Mouse (Mus musculus): Measurements from ENCODE around the gene Tfcp2. TPM values are rescaled to one million over a fixed set of nuclear protein-coding genes. Genes with fewer than 3 reads are reported as not detected.

The Tfcp2 gene
- polyA plus RNA-seq, 1 experiment from 2014 or later: 22.3 TPM

DNA sequence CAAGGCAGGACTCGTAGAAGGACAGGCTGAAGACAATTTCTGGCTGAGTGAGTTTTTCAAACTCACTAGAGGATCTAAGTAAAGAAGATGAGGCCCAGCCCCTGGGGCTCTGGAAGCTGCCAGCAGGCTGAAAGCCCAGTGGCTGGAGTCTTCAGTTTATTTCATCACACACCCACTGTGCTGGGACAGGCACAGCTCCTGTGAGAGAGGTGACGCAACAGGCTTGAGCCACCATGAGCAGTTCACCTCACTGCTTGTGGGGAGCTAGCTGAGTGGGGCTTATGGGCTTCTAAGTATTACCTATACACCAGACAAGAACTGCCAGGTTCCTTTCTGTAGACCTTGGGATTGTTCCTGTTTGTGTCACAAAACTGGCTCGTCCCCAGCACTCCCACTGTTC lies 66.2 kb downstream of the Tfcp2 start:
- H3K4me1 ChIP-seq (replicated peaks; ENCODE audit: control insufficient read depth, insufficient read depth, low read length): peaks cover 14% of the 10 kb centered on the region
- H3K4me3 ChIP-seq (ENCODE audit: low read length): no peak overlapping the region
- H3K4me2 ChIP-seq (ENCODE audit: low read depth, low read length): no peak overlapping the region
- no peak overlapping the region for H3K9ac ChIP-seq (ENCODE audit: low read length)
- ATAC-seq (ENCODE audit: low read depth): no peak
- H3K9me3 ChIP-seq (ENCODE audit: control insufficient read depth, low read length): no peaks in the 10 kb centered on the region
- 70% methylated on average over 3 of the region's 3 CpGs for WGBS
- peaks cover 24% of the 10 kb centered on the region for H3K36me3 ChIP-seq (ENCODE audit: control insufficient read depth, insufficient read depth, low read length)
- H3K27me3 ChIP-seq (ENCODE audit: control insufficient read depth, insufficient read depth, low read depth, low read length): no peaks in the 10 kb centered on the region
- no peak overlapping the region for H3K27ac ChIP-seq (ENCODE audit: low read length)

- Histone ChIP-seq H3K4me2 (ENCODE audit: low read depth, low read length) (no peak overlapping the region), H3K27ac (ENCODE audit: low read length) (no peak overlapping the region)
Observed at GRCm38 (mm10) chr15:100478925-100479324, 72.9 kb downstream of the Tfcp2 start.

DNA sequence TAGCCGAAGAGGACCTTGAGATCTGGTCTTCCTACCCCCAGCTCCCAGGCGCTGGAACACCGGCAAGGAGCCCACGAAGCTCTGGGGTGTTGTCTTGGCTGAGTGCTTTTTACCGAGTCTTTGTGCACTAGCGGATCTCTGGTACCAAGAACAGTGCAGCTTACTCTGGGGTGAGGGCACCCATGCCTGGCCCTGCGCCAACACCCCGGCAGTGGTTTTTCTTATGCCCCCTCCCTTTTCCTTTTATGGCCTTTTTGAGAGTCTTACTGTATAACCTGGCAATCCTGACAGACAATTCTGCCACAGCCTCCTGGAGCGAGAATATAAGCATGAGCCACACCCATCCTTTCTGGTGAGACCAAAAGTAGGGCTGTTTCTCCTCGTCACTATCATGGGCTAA lies 73.5 kb downstream of the Tfcp2 start:
- H3K4me2 ChIP-seq (ENCODE audit: low read depth, low read length): no peak overlapping the region
- no peaks in the 10 kb centered on the region for H3K4me1 ChIP-seq (replicated peaks; ENCODE audit: control insufficient read depth, insufficient read depth, low read length)
- 75% methylated on average over 10 of the region's 10 CpGs for WGBS
- H3K27me3 ChIP-seq (ENCODE audit: control insufficient read depth, insufficient read depth, low read depth, low read length): no peaks in the 10 kb centered on the region
- peaks cover 33% of the 10 kb centered on the region for H3K36me3 ChIP-seq (ENCODE audit: control insufficient read depth, insufficient read depth, low read length)
- ATAC-seq (ENCODE audit: low read depth): no peak
- H3K27ac ChIP-seq (ENCODE audit: low read length): no peak overlapping the region
- no peak overlapping the region for H3K4me3 ChIP-seq (ENCODE audit: low read length)
- H3K9ac ChIP-seq (ENCODE audit: low read length): no peak overlapping the region
- no peaks in the 10 kb centered on the region for H3K9me3 ChIP-seq (ENCODE audit: control insufficient read depth, low read length)

More at GRCm38 (mm10) chr15:100478925-100479324, 72.9 kb downstream of the Tfcp2 start:
- no peak for ATAC-seq (ENCODE audit: low read depth)
- WGBS: 85% methylated on average over 4 of the region's 4 CpGs
- H3K4me3 ChIP-seq (ENCODE audit: low read length): no peak overlapping the region
- no peaks in the 10 kb centered on the region for H3K27me3 ChIP-seq (ENCODE audit: control insufficient read depth, insufficient read depth, low read depth, low read length)
- peaks cover 34% of the 10 kb centered on the region for H3K36me3 ChIP-seq (ENCODE audit: control insufficient read depth, insufficient read depth, low read length)
- H3K9ac ChIP-seq (ENCODE audit: low read length): no peak overlapping the region
- no peaks in the 10 kb centered on the region for H3K9me3 ChIP-seq (ENCODE audit: control insufficient read depth, low read length)
- H3K4me1 ChIP-seq (replicated peaks; ENCODE audit: control insufficient read depth, insufficient read depth, low read length): no peaks in the 10 kb centered on the region

- no peaks in the 10 kb centered on the region for H3K27me3 ChIP-seq (ENCODE audit: control insufficient read depth, insufficient read depth, low read depth, low read length)
- H3K36me3 ChIP-seq (ENCODE audit: control insufficient read depth, insufficient read depth, low read length): peaks cover 24% of the 10 kb centered on the region
- ATAC-seq (ENCODE audit: low read depth): no peak
- no peaks in the 10 kb centered on the region for H3K9me3 ChIP-seq (ENCODE audit: control insufficient read depth, low read length)
- H3K4me1 ChIP-seq (replicated peaks; ENCODE audit: control insufficient read depth, insufficient read depth, low read length): peaks cover 9% of the 10 kb centered on the region
- no peak overlapping the region for H3K27ac ChIP-seq (ENCODE audit: low read length)
- H3K4me3 ChIP-seq (ENCODE audit: low read length): no peak overlapping the region
- no peak overlapping the region for H3K4me2 ChIP-seq (ENCODE audit: low read depth, low read length)
- no peak overlapping the region for H3K9ac ChIP-seq (ENCODE audit: low read length)
- 74% methylated on average over 7 of the region's 7 CpGs for WGBS
Observed at GRCm38 (mm10) chr15:100473926-100474503, 77.8 kb downstream of the Tfcp2 start.

DNA sequence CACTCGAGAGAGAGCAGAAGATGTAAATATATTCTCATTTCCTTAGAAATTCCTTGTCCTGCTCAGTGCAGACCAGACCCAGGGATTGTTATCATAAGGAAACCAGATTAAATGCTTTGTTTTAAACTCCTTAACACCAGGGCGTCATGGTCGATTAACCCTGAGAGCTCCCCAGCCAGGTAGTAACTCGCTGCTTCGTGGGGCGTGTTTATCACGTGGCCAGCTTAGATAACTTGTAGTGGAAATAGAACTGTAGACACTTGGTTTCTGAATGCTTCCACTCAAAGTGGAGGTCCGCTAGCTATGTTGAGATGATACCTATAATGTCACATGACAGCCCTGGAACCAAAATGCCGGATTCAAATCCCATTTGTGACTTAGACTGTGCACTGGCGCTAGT lies 81.8 kb downstream of the Tfcp2 start:
- Histone ChIP-seq H3K4me2 (ENCODE audit: low read depth, low read length) (peak overlapping the region; percentile 97), H3K4me3 (ENCODE audit: low read length) (peak overlapping the region; percentile 85), H3K9me3 (ENCODE audit: control insufficient read depth, low read length) (no peaks in the 10 kb centered on the region), H3K4me1 (replicated peaks; ENCODE audit: control insufficient read depth, insufficient read depth, low read length) (peaks cover 14% of the 10 kb centered on the region), H3K27ac (ENCODE audit: low read length) (no peak overlapping the region), H3K9ac (ENCODE audit: low read length) (no peak overlapping the region), H3K27me3 (ENCODE audit: control insufficient read depth, insufficient read depth, low read depth, low read length) (no peaks in the 10 kb centered on the region), H3K36me3 (ENCODE audit: control insufficient read depth, insufficient read depth, low read length) (peaks cover 7% of the 10 kb centered on the region)
- 48% methylated on average over 10 of the region's 10 CpGs for WGBS
- no peak for ATAC-seq (ENCODE audit: low read depth)

GRCm38 (mm10) chr15:100469189-100469545 lies 82.6 kb downstream of the Tfcp2 start:
- Histone ChIP-seq H3K4me3 (ENCODE audit: low read length) (peak overlapping the region; percentile 85), H3K4me1 (replicated peaks; ENCODE audit: control insufficient read depth, insufficient read depth, low read length) (peaks cover 14% of the 10 kb centered on the region), H3K27me3 (ENCODE audit: control insufficient read depth, insufficient read depth, low read depth, low read length) (no peaks in the 10 kb centered on the region), H3K9me3 (ENCODE audit: control insufficient read depth, low read length) (no peaks in the 10 kb centered on the region), H3K9ac (ENCODE audit: low read length) (peak overlapping the region; percentile 87), H3K27ac (ENCODE audit: low read length) (peak overlapping the region; percentile 29; the same call in 1 of the 2 replicates), H3K4me2 (ENCODE audit: low read depth, low read length) (peak overlapping the region; percentile 97), H3K36me3 (ENCODE audit: control insufficient read depth, insufficient read depth, low read length) (peaks cover 7% of the 10 kb centered on the region)
- no peak; the same call in 1 of the 2 replicates for ATAC-seq (ENCODE audit: low read depth)
- under 1% methylated on average over 19 of the region's 19 CpGs for WGBS

DNA sequence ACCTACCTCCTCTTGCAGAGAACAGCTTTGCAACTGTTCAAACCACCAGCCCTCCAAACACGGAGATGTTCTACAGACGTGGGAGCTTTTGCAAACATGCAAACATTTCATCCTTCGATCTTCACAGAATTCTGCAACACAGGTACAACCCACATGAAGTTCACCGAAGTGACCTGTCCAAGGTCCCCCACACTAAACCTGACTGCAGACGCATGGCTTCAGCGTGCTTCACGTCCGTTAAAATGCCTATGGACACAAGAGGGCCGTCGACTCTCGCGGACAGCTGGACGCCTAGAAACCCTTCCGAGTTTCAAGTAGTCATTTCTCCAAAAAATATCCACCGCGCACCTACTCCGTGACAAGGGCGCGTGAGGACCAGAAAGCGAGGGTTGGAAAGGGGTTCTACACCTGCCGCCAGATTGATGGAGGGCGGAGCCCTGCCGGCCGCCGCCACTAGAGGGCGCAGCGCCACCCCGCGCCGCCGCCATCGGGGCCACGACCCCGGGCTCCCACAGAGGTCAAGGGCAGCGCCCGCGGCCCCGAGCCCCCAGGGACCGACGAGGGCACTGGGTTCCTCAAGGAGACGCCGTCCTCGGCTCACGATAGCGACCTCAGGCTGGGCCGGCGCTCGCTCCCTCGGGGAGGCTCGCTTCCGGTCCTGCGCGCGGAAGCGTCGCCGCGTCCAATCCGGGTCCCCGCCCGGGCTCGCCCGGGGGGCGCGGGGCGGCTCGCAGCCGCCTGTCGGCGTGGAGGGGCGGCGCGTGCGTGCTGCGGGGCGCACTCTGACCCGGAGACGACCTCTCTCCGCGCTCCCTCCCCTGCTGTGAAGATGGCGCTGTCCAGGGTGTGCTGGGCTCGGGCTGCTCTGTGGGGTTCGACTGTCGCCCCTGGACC lies 83.3 kb downstream of the Tfcp2 start, which contains the start of gene Letmd1:
Gene Letmd1 (plus strand): TSS at position 729 of the 894 bp plus-strand sequence.
- Histone ChIP-seq H3K4me1 (replicated peaks; ENCODE audit: control insufficient read depth, insufficient read depth, low read length) (peaks cover 14% of the 10 kb centered on the region), H3K27ac (ENCODE audit: low read length) (peak within 1 kb of the TSS; percentile 70), H3K36me3 (ENCODE audit: control insufficient read depth, insufficient read depth, low read length) (peaks cover 7% of the 10 kb centered on the region), H3K27me3 (ENCODE audit: control insufficient read depth, insufficient read depth, low read depth, low read length) (no peaks in the 10 kb centered on the region), H3K9ac (ENCODE audit: low read length) (peak within 1 kb of the TSS; percentile 87), H3K4me2 (ENCODE audit: low read depth, low read length) (peak within 1 kb of the TSS; percentile 97), H3K9me3 (ENCODE audit: control insufficient read depth, low read length) (no peaks in the 10 kb centered on the region), H3K4me3 (ENCODE audit: low read length) (peak within 1 kb of the TSS; percentile 85)
- 1% methylated on average over 68 of the region's 84 CpGs for WGBS
- ATAC-seq (ENCODE audit: low read depth): peak; percentile 96

- Histone ChIP-seq H3K27ac (ENCODE audit: low read length) (no peak overlapping the region), H3K36me3 (ENCODE audit: control insufficient read depth, insufficient read depth, low read length) (peaks cover 7% of the 10 kb centered on the region), H3K9ac (ENCODE audit: low read length) (no peak overlapping the region), H3K4me3 (ENCODE audit: low read length) (no peak overlapping the region; the same call in 1 of the 2 replicates), H3K4me1 (replicated peaks; ENCODE audit: control insufficient read depth, insufficient read depth, low read length) (peaks cover 14% of the 10 kb centered on the region), H3K9me3 (ENCODE audit: control insufficient read depth, low read length) (no peaks in the 10 kb centered on the region), H3K27me3 (ENCODE audit: control insufficient read depth, insufficient read depth, low read depth, low read length) (no peaks in the 10 kb centered on the region), H3K4me2 (ENCODE audit: low read depth, low read length) (peak overlapping the region; percentile 97)
- ATAC-seq (ENCODE audit: low read depth): no peak
- 60% methylated on average over 6 of the region's 8 CpGs for WGBS
Observed at GRCm38 (mm10) chr15:100467738-100468137, 84.1 kb downstream of the Tfcp2 start.

DNA sequence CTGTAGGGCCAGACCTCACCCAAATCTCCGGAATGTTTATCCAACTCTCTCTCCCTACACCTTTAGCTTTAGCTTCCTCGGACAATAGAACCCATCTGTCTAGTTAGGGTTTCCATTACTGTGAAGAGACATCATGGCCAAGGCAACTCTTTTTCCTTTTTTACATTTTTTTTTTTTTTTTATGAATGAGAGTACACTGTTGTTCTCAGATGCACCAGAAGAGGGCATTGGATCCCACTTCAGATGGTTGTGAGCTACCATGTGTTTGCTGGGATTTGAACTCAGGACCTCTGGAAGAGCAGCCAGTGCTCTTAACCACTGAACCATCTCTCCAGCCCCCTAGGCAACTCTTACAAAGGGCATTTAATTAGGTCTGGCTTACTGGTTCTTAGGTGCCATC lies 86.4 kb downstream of the Tfcp2 start:
- Histone ChIP-seq H3K4me2 (ENCODE audit: low read depth, low read length) (no peak overlapping the region), H3K27me3 (ENCODE audit: control insufficient read depth, insufficient read depth, low read depth, low read length) (no peaks in the 10 kb centered on the region), H3K4me1 (replicated peaks; ENCODE audit: control insufficient read depth, insufficient read depth, low read length) (peaks cover 14% of the 10 kb centered on the region), H3K27ac (ENCODE audit: low read length) (no peak overlapping the region), H3K4me3 (ENCODE audit: low read length) (no peak overlapping the region), H3K9me3 (ENCODE audit: control insufficient read depth, low read length) (no peaks in the 10 kb centered on the region), H3K9ac (ENCODE audit: low read length) (no peak overlapping the region), H3K36me3 (ENCODE audit: control insufficient read depth, insufficient read depth, low read length) (no peaks in the 10 kb centered on the region)
- WGBS: 67% methylated on average over 2 of the region's 2 CpGs
- no peak for ATAC-seq (ENCODE audit: low read depth)
